ENCODE assay signal across 12 mouse cellular contexts in genomic region chr2:60172531-60172914, GRCm38 (mm10). TPM values are rescaled to one million over a fixed set of nuclear protein-coding genes. Genes with fewer than 3 reads are reported as not detected.
DNase-seq lines count a peak whose midpoint lies in the region; ATAC-seq and TF ChIP-seq lines count a peak whose summit lies in the region.
"Had no signal": no experiment of that assay in that cellular context is flagged by ENCODE, and none has a peak within 500 bp of the region (broad histone marks: within the 10 kb centered on the region; RNA-seq: fewer than 3 reads in every experiment).

No protein-coding gene starts in this region.

- peak overlapping the region; percentile 39; the same call in 1 of the 2 replicates for H3K27ac ChIP-seq in embryonic fibroblast, embryonic 13.5 days (ENCODE audit: insufficient read depth, low read length)
- H3K27ac ChIP-seq: gastrocnemius, adult 2 months; hindbrain, embryonic 13.5 days; liver, embryonic 14.5 days; neural tube, embryonic 12.5 days had no signal

- no peaks in the 10 kb centered on the region for H3K4me1 ChIP-seq in embryonic fibroblast, embryonic 13.5 days (ENCODE audit: control insufficient read depth, insufficient read depth, low read length)
- H3K4me1 ChIP-seq: hindbrain, embryonic 13.5 days; neural tube, embryonic 12.5 days had no signal

- TF ChIP-seq CTCF in embryonic fibroblast, embryonic 13.5 days (IDR thresholded peaks at IDR 0.05; ENCODE audit: borderline replicate concordance, insufficient read depth, low read length): no peak

- no peak for TF ChIP-seq POLR2A in embryonic fibroblast, embryonic 13.5 days (IDR thresholded peaks at IDR 0.05; ENCODE audit: low read depth, low read length)

- DNase-seq in 3134 (ENCODE audit: extremely low read depth, insufficient read length, low spot score): peak; percentile 28
- DNase-seq in A20 (ENCODE audit: low read depth, low spot score): peak; percentile 93
- no peak for DNase-seq in frontal cortex, postnatal 36 days (ENCODE audit: low spot score in 2 of 2)
- DNase-seq in frontal cortex, adult 2 months (ENCODE audit: extremely low spot score in 1 of 2, low spot score in 1 of 2): no peak
- DNase-seq in cerebellum, adult 18-20 months: no peak
- no peak for DNase-seq in cerebellum, adult 11-12 months

- ATAC-seq in megakaryocyte, adult 5-6 weeks (ENCODE audit: poor library complexity, severe bottlenecking): peak; percentile 82

- no peak overlapping the region for H3K4me3 ChIP-seq in embryonic fibroblast, embryonic 13.5 days (ENCODE audit: insufficient read depth, low read length)
- H3K4me3 ChIP-seq: gastrocnemius, adult 2 months; hindbrain, embryonic 13.5 days; neural tube, embryonic 12.5 days had no signal

RNA-seq across cellular contexts. Expression of gene Baz2b, which starts 37.1 kb away (rescaled TPM):
- 31.9 and 33.2 TPM in 2 replicates for polyA plus RNA-seq in embryonic fibroblast, embryonic 13.5 days (2011; ENCODE audit: insufficient read length, low read depth, missing spikeins)
- 87.2 and 95.6 TPM in 2 replicates for total RNA-seq in megakaryocyte, adult 5-6 weeks (2015)
- 129 and 133 TPM in 2 replicates for total RNA-seq in megakaryocyte, adult 5-6 weeks (2017)
- polyA plus RNA-seq in frontal cortex, adult 2 months (2012; rRNA removed): 31.3 and 34.7 TPM in 2 replicates

RNA-seq across cellular contexts. Expression of gene March7, which starts 37.2 kb away (rescaled TPM):
- polyA plus RNA-seq in embryonic fibroblast, embryonic 13.5 days (2011; ENCODE audit: insufficient read length, low read depth, missing spikeins): 94.4 and 124 TPM in 2 replicates
- total RNA-seq in megakaryocyte, adult 5-6 weeks (2015): 80.4 and 93.0 TPM in 2 replicates
- total RNA-seq in megakaryocyte, adult 5-6 weeks (2017): 93.9 and 97.7 TPM in 2 replicates
- polyA plus RNA-seq in frontal cortex, adult 2 months (2012; rRNA removed): 39.5 and 45.7 TPM in 2 replicates

Comparison
In these comparisons a context has a peak if more than half of its experiments do, and no peak if none do; other contexts are left out.
1. DNase-seq: peak in 3134 (single experiment) and A20 (single experiment); none in frontal cortex, postnatal 36 days (0 of 2), frontal cortex, adult 2 months (0 of 2), cerebellum, adult 18-20 months (0 of 2) and cerebellum, adult 11-12 months (single experiment).